Mouse (Mus musculus) hindbrain, embryonic 15.5 days (tissue): ENCODE measurements around the gene Anxa4. TPM values are rescaled to one million over a fixed set of nuclear protein-coding genes. Genes with fewer than 3 reads are reported as not detected.

ENCODE experiments used
- ATAC-seq: fragments of 200-750 bp; cut with Nextera tagmentation; 2 replicates; pipeline ENCODE4 v1.8.0; 2017; ENCODE audit warnings: low read depth, moderate number of reproducible peaks, moderate TSS enrichment; ENCODE audit not compliant: low FRiP score
- H3K27ac ChIP-seq: fragments of 300-500 bp; sonication (generic); replicated peaks from 2 replicates; pipeline ENCODE4 v1.5.1; 2015; ENCODE audit warnings: mild to moderate bottlenecking, inconsistent platforms
- H3K27me3 ChIP-seq: fragments of 300-500 bp; sonication (generic); 2 replicates; pipeline ENCODE4 v1.6.1; 2015; ENCODE audit warnings: control low read depth, inconsistent platforms
- H3K36me3 ChIP-seq: fragments of 300-500 bp; sonication (generic); 2 replicates; pipeline ENCODE4 v1.6.1; 2015; ENCODE audit warnings: control low read depth, inconsistent platforms
- H3K4me1 ChIP-seq: fragments of 300-500 bp; sonication (generic); replicated peaks from 2 replicates; pipeline ENCODE4 v1.6.1; 2015; ENCODE audit warnings: control low read depth, inconsistent platforms
- H3K4me2 ChIP-seq: fragments of 300-500 bp; sonication (generic); 2 replicates; pipeline ENCODE4 v1.6.1; 2015; ENCODE audit warnings: moderate library complexity, mild to moderate bottlenecking, inconsistent platforms
- H3K4me3 ChIP-seq: fragments of 300-500 bp; sonication (generic); 2 replicates; pipeline ENCODE4 v1.5.1; 2015; ENCODE audit warnings: mild to moderate bottlenecking, inconsistent platforms
- H3K9ac ChIP-seq: fragments of 300-500 bp; sonication (generic); 2 replicates; pipeline ENCODE4 v1.6.1; 2015; ENCODE audit warnings: inconsistent platforms
- H3K9me3 ChIP-seq: fragments of 300-500 bp; sonication (generic); 2 replicates; pipeline ENCODE4 v1.6.1; 2016; ENCODE audit warnings: control low read depth, inconsistent platforms
- WGBS: fragments of 180-500 bp; shearing (Covaris S2); methylation state at CpG from one replicate; pipeline ENCODE4 v1.1.7; 2015; 5-methylcytosine and 5-hydroxymethylcytosine counted together
- polyA plus RNA-seq: library from polyadenylated mRNA; unstranded; fragments of >200 nt; fragmentation: Nextera tagmentation; extraction: Ambion mirVana; gene quantifications from 2 replicates; pipeline ENCODE4 v1.2.1, GENCODE M21; 2015

Anxa4 gene
- 4.6 and 7.4 TPM in 2 replicates for polyA plus RNA-seq

DNA sequence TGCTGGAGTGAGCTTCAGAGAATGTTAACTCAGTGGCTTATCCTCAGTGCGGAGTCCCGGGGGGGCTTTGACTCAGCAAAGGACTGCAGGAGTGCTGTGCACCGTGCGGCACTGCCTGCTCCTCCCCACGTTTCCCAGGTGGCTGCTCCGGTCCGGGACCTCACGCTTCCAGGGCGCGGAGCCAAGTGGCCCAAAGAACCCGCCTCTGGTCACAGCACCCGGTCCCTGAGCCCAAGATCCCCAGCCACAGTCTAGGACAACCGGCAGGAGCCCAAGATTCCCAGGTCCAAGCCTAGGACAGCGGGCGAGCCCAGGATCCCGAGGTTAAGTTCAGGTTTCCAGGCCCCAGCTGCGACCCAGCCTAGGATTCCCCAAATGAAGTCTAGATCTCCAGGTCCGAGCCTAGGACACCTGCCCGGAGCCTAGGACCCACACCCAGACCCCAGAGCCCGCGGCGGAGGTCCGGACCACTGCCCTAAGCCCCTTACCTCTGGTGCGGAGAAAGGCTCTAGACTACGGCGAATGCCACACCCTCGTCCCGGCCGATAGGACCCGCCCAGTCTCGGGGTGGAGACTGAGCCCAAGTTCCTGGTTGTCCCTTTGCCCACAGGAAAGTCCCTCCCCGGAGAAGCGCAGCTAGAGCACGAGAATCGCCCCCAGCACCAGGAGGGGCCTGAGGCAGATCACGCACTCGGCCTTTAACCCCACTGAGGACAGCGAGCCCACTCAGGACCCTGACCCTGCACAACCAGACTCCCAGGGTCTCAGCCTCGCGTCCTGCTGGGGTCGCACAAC, at the start of gene Anxa4:
Gene Anxa4, minus strand, starts transcription at position 564 of the 795 bp plus-strand sequence.
- H3K36me3 ChIP-seq, result no peaks in the 10 kb centered on the region
- H3K4me3 ChIP-seq, result peak within 1 kb of the TSS; percentile 40
- peaks cover 12% of the 10 kb centered on the region for H3K4me1 ChIP-seq
- no peak for ATAC-seq
- peaks cover 29% of the 10 kb centered on the region for H3K27me3 ChIP-seq
- H3K9ac ChIP-seq, result 0 out of 2 replicates have a peak within 1 kb of the TSS, but pooled peaks have one; percentile 16
- peak within 1 kb of the TSS; percentile 79 for H3K4me2 ChIP-seq
- H3K27ac ChIP-seq, result no peak within 1 kb of the TSS
- H3K9me3 ChIP-seq, result no peaks in the 10 kb centered on the region
- under 1% methylated on average over 41 of the region's 41 CpGs for WGBS

GRCm38 (mm10) chr6:86841949-86842348, 48.6 kb upstream of the Anxa4 start:
- H3K9me3 ChIP-seq, result no peaks in the 10 kb centered on the region
- H3K4me3 ChIP-seq, result no peak overlapping the region
- H3K27ac ChIP-seq, result no peak overlapping the region
- H3K36me3 ChIP-seq, result no peaks in the 10 kb centered on the region
- 70% methylated on average over 3 of the region's 3 CpGs for WGBS
- H3K4me1 ChIP-seq, result no peaks in the 10 kb centered on the region
- ATAC-seq, result no peak
- no peak overlapping the region for H3K9ac ChIP-seq
- H3K4me2 ChIP-seq, result no peak overlapping the region
- H3K27me3 ChIP-seq, result no peaks in the 10 kb centered on the region

DNA sequence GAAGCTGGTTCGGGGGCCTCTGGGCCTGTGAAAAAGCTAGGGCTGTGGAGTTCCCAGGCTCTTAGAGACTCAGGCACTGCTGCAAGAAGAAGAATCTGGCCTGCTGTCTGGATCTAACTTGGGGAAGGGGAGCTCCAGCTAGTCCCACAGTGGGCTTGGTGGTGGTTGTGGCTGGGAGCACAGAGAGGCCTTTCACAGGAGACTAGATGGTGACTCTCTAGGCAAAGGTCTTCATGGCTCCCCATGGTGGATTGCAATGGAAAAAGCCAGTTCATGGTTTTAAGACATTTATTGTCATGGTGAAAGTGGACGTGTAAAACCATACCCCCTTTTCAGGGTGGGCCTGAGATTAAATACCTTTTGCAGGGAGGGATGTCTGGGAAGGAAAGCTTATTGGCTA, 45.7 kb upstream of the Anxa4 start:
- H3K27ac ChIP-seq, result no peak overlapping the region
- H3K36me3 ChIP-seq, result no peaks in the 10 kb centered on the region
- H3K4me1 ChIP-seq, result no peaks in the 10 kb centered on the region
- no peak overlapping the region for H3K4me2 ChIP-seq
- ATAC-seq, result no peak
- 83% methylated on average over 2 of the region's 2 CpGs for WGBS
- H3K9ac ChIP-seq, result no peak overlapping the region
- H3K4me3 ChIP-seq, result no peak overlapping the region
- H3K27me3 ChIP-seq, result no peaks in the 10 kb centered on the region
- no peaks in the 10 kb centered on the region for H3K9me3 ChIP-seq

- no peak for ATAC-seq
- no peaks in the 10 kb centered on the region for H3K4me1 ChIP-seq
- no peaks in the 10 kb centered on the region for H3K9me3 ChIP-seq
- H3K27me3 ChIP-seq, result no peaks in the 10 kb centered on the region
- no peak overlapping the region for H3K9ac ChIP-seq
- H3K4me2 ChIP-seq, result no peak overlapping the region
- H3K4me3 ChIP-seq, result no peak overlapping the region
- H3K27ac ChIP-seq, result no peak overlapping the region
- WGBS, result 84% methylated on average over 13 of the region's 13 CpGs
- no peaks in the 10 kb centered on the region for H3K36me3 ChIP-seq
These were observed 39.6 kb upstream of the Anxa4 start for GRCm38 (mm10) chr6:86832802-86833502.

- WGBS, result 77% methylated on average over 10 of the region's 10 CpGs
- H3K27me3 ChIP-seq, result no peaks in the 10 kb centered on the region
These were observed 37.5 kb upstream of the Anxa4 start for GRCm38 (mm10) chr6:86830738-86831500.

GRCm38 (mm10) chr6:86829768-86830167, 36.4 kb upstream of the Anxa4 start:
- H3K4me2 ChIP-seq, result no peak overlapping the region
- no peak overlapping the region for H3K9ac ChIP-seq
- no peak overlapping the region for H3K4me3 ChIP-seq
- no peak overlapping the region for H3K27ac ChIP-seq
- no peaks in the 10 kb centered on the region for H3K36me3 ChIP-seq
- H3K4me1 ChIP-seq, result no peaks in the 10 kb centered on the region
- no peak for ATAC-seq
- 85% methylated on average over 6 of the region's 6 CpGs for WGBS
- H3K9me3 ChIP-seq, result no peaks in the 10 kb centered on the region
- H3K27me3 ChIP-seq, result no peaks in the 10 kb centered on the region

More at GRCm38 (mm10) chr6:86830738-86831500, 37.5 kb upstream of the Anxa4 start:
- Histone ChIP-seq H3K9me3 (no peaks in the 10 kb centered on the region), H3K4me2 (no peak overlapping the region), H3K9ac (no peak overlapping the region), H3K36me3 (no peaks in the 10 kb centered on the region), H3K4me1 (no peaks in the 10 kb centered on the region), H3K4me3 (no peak overlapping the region), H3K27ac (no peak overlapping the region)
- no peak for ATAC-seq

DNA sequence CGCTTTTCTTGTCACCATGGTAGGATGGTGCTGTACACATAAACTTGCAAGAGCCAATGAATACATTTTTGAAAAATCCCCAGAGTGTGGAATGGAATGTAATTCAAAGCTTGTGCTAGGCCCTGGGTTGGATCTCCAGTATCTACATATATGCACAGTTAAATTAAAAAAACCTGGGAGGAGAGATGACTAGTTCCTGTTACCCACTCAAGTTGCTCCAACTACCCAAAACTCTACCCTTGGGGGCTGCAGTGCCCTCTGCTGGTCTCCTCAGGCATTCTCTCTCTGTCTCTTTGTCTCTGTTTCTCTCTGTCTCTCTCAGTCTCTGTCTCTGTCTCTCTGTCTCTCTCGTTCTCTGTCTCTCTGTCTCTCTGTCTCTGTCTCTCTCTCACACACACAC, 34.0 kb upstream of the Anxa4 start:
- Histone ChIP-seq H3K4me2 (no peak overlapping the region), H3K27ac (no peak overlapping the region), H3K4me1 (peaks cover 4% of the 10 kb centered on the region), H3K4me3 (no peak overlapping the region), H3K27me3 (peaks cover 4% of the 10 kb centered on the region; the same call in 1 of the 2 replicates), H3K9ac (no peak overlapping the region), H3K36me3 (no peaks in the 10 kb centered on the region), H3K9me3 (no peaks in the 10 kb centered on the region)
- 89% methylated on average over 2 of the region's 2 CpGs for WGBS
- no peak for ATAC-seq

DNA sequence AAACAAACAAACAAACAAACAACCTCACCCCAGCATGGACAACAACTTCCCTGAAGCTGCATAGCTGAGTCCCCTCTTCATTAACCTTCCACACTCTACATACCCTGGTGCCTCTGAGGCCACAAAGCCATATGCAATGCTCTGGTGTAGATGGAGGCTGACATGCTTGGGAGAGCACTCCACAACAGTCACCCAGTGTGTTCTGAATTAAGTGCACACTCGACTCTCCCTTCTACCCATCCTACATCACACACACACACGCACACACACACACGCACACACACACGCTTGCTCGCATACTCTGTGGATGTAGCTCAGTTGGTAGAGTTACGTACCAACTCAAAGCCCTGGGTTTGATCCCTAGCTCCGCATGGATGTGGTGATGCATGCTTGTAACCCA, 31.0 kb upstream of the Anxa4 start:
- Histone ChIP-seq H3K27me3 (peaks cover 4% of the 10 kb centered on the region; the same call in 1 of the 2 replicates), H3K9ac (no peak overlapping the region), H3K4me3 (no peak overlapping the region), H3K4me1 (peaks cover 9% of the 10 kb centered on the region), H3K9me3 (no peaks in the 10 kb centered on the region), H3K36me3 (no peaks in the 10 kb centered on the region), H3K27ac (no peak overlapping the region), H3K4me2 (no peak overlapping the region)
- ATAC-seq, result no peak
- 92% methylated on average over 7 of the region's 7 CpGs for WGBS

- Histone ChIP-seq H3K27ac (no peak overlapping the region), H3K36me3 (no peaks in the 10 kb centered on the region), H3K4me3 (no peak overlapping the region), H3K4me2 (no peak overlapping the region), H3K27me3 (peaks cover 4% of the 10 kb centered on the region; the same call in 1 of the 2 replicates), H3K9ac (no peak overlapping the region), H3K4me1 (peaks cover 9% of the 10 kb centered on the region), H3K9me3 (no peaks in the 10 kb centered on the region)
- ATAC-seq, result no peak
- 38% methylated on average over 10 of the region's 10 CpGs for WGBS
These were observed 30.4 kb upstream of the Anxa4 start for GRCm38 (mm10) chr6:86823824-86824223.

GRCm38 (mm10) chr6:86823051-86823431, 29.7 kb upstream of the Anxa4 start:
- WGBS, result 39% methylated on average over 9 of the region's 9 CpGs
- H3K9me3 ChIP-seq, result no peaks in the 10 kb centered on the region
- no peak overlapping the region for H3K9ac ChIP-seq
- no peak for ATAC-seq
- H3K27me3 ChIP-seq, result peaks cover 4% of the 10 kb centered on the region; the same call in 1 of the 2 replicates
- H3K4me1 ChIP-seq, result peaks cover 9% of the 10 kb centered on the region
- H3K4me2 ChIP-seq, result peak overlapping the region; percentile 60
- no peaks in the 10 kb centered on the region for H3K36me3 ChIP-seq
- H3K27ac ChIP-seq, result 0 out of 2 replicates have a peak overlapping the region, but pooled peaks have one; percentile 38
- H3K4me3 ChIP-seq, result peak overlapping the region; percentile 33

- H3K4me3 ChIP-seq, result peak overlapping the region; percentile 33
- no peaks in the 10 kb centered on the region for H3K9me3 ChIP-seq
- peaks cover 9% of the 10 kb centered on the region for H3K4me1 ChIP-seq
- peak; percentile 56; the same call in 1 of the 2 replicates for ATAC-seq
- peak overlapping the region; percentile 50; the same call in 1 of the 2 replicates for H3K9ac ChIP-seq
- peaks cover 4% of the 10 kb centered on the region; the same call in 1 of the 2 replicates for H3K27me3 ChIP-seq
- no peaks in the 10 kb centered on the region for H3K36me3 ChIP-seq
- H3K4me2 ChIP-seq, result peak overlapping the region; percentile 60
- WGBS, result 6% methylated on average over 19 of the region's 19 CpGs
- 0 out of 2 replicates have a peak overlapping the region, but pooled peaks have one; percentile 38 for H3K27ac ChIP-seq
These were observed 29.1 kb upstream of the Anxa4 start for GRCm38 (mm10) chr6:86822285-86823050.
